Mouse (Mus musculus) kidney, postnatal 0 days (tissue): ENCODE results near the gene Tbc1d17. TPM values are rescaled to one million over a fixed set of nuclear protein-coding genes. Genes with fewer than 3 reads are reported as not detected.

Source experiments
- ATAC-seq: fragments of 200-750 bp; cut with Nextera tagmentation; replicated peaks from 2 replicates; pipeline ENCODE4 v1.8.0; 2017; ENCODE audit warnings: low read depth, moderate number of reproducible peaks, moderate TSS enrichment, moderate library complexity; ENCODE audit not compliant: low FRiP score
- DNase-seq: peaks from one replicate; pipeline ENCODE4 v3.0.0-alpha.2; 2016; ENCODE audit warnings: low spot score
- H3K27ac ChIP-seq: fragments of 300-500 bp; sonication (generic); 2 replicates; pipeline ENCODE4 v1.5.1; 2014; ENCODE audit warnings: mild to moderate bottlenecking
- H3K27me3 ChIP-seq: fragments of 300-500 bp; sonication (generic); 2 replicates; pipeline ENCODE4 v1.6.1; 2014; ENCODE audit warnings: low read length, mixed read lengths; ENCODE audit not compliant: insufficient read depth
- H3K36me3 ChIP-seq: fragments of 300-500 bp; sonication (generic); 2 replicates; pipeline ENCODE4 v1.6.1; 2014; ENCODE audit warnings: low read length, mixed read lengths; ENCODE audit not compliant: insufficient read depth
- H3K4me1 ChIP-seq: fragments of 300-500 bp; sonication (generic); replicated peaks from 2 replicates; pipeline ENCODE4 v1.6.1; 2014; ENCODE audit warnings: antibody characterized with exemption, low read length, mixed read lengths; ENCODE audit not compliant: insufficient read depth
- H3K4me2 ChIP-seq: fragments of 300-500 bp; sonication (generic); 2 replicates; pipeline ENCODE4 v1.6.1; 2014; ENCODE audit warnings: mild to moderate bottlenecking, low read length, moderate library complexity, mixed read lengths
- H3K4me3 ChIP-seq: fragments of 300-500 bp; sonication (generic); replicated peaks from 2 replicates; pipeline ENCODE4 v1.5.1; 2014; ENCODE audit warnings: low read depth, low read length
- H3K9ac ChIP-seq: fragments of 300-500 bp; sonication (generic); 2 replicates; pipeline ENCODE4 v1.6.1; 2014; ENCODE audit warnings: low read depth, low read length
- H3K9me3 ChIP-seq: fragments of 300-500 bp; sonication (generic); replicated peaks from 2 replicates; pipeline ENCODE4 v1.6.1; 2016; ENCODE audit warnings: low read length, inconsistent platforms, mixed read lengths
- CTCF ChIP-seq: IDR thresholded peaks from 2 replicates; pipeline ENCODE4 v1.5.1; 2016; ENCODE audit warnings: antibody characterized with exemption, low read depth, mild to moderate bottlenecking, moderate library complexity
- WGBS: fragments of 180-500 bp; shearing (Covaris S2); extraction: QIAGEN DNeasy Blood & Tissue Kit; methylation state at CpG from one replicate; pipeline ENCODE4 v1.1.7; 2014; 5-methylcytosine and 5-hydroxymethylcytosine counted together
- polyA plus RNA-seq: library from polyadenylated mRNA; unstranded; fragments of >200 nt; fragmentation: Nextera tagmentation; extraction: Ambion mirVana; gene quantifications from 2 replicates; pipeline ENCODE4 v1.2.1, GENCODE M21; 2015

The Tbc1d17 gene
- polyA plus RNA-seq, 1 experiment from 2014 or later = 87.0 TPM

DNA sequence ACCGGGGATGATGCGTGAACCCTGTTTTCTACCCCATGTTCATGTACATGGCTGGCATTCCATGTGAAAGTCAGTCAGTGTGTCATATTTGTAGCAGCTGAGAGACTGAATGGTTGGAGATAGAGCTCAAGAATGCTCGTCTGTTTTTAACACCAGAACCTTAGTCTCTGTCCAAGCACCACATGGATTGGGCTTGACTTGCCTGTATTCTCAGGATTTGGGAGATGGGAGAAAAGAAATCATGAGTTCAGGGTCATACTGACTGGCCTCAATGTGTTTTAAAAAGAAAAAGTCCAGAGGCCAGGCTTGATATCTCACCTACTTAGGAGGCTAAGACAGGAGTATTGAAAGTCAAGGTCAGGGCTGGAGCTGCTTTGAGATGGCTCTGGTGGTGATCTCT is 31.4 kb downstream of the Tbc1d17 start:
- no peak for TF ChIP-seq CTCF
- DNase-seq = no peak
- Histone ChIP-seq H3K9me3 (no peaks in the 10 kb centered on the region), H3K4me2 (peak overlapping the region; percentile 81), H3K4me3 (peak overlapping the region; percentile 87), H3K4me1 (peaks cover 23% of the 10 kb centered on the region), H3K36me3 (no peaks in the 10 kb centered on the region), H3K27ac (0 out of 2 replicates have a peak overlapping the region, but pooled peaks have one; percentile 98), H3K9ac (peak overlapping the region; percentile 94), H3K27me3 (no peaks in the 10 kb centered on the region)
- 15% methylated on average over 3 of the region's 3 CpGs for WGBS
- no peak for ATAC-seq

DNA sequence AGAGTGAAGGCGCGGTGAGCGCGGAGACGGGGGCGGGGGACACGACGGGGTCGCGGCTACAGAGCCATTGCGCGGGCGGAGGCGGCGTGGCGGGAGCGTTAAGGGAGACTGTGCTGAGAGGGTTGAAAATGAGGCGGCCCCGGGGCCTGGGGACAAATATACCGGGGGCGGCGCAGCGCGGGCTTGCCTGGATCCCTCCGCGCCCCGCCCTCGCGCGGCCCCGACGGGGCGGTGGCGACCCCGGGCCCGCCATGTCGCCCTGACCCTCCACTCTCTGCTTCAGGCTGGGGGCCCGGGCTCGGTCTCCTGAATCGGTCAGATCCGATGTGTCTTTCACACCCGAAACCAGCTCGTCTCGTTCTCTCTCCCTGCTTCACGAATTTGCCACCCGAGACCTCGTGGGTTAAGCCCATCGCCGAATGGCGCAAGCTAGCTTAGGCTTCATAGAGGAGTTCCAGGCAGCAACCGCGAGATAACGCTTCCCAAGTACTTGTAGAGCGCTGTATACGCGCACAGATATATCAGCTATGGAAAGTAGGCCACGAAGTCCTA is 32.3 kb downstream of the Tbc1d17 start, which contains the start of gene Atf5:
Atf5 (minus strand) TSS at position 189 of the 552 bp plus-strand sequence.
- H3K27ac ChIP-seq = peak within 1 kb of the TSS; percentile 98
- DNase-seq = peak; percentile 73
- peak; percentile 21 for ATAC-seq

DNA sequence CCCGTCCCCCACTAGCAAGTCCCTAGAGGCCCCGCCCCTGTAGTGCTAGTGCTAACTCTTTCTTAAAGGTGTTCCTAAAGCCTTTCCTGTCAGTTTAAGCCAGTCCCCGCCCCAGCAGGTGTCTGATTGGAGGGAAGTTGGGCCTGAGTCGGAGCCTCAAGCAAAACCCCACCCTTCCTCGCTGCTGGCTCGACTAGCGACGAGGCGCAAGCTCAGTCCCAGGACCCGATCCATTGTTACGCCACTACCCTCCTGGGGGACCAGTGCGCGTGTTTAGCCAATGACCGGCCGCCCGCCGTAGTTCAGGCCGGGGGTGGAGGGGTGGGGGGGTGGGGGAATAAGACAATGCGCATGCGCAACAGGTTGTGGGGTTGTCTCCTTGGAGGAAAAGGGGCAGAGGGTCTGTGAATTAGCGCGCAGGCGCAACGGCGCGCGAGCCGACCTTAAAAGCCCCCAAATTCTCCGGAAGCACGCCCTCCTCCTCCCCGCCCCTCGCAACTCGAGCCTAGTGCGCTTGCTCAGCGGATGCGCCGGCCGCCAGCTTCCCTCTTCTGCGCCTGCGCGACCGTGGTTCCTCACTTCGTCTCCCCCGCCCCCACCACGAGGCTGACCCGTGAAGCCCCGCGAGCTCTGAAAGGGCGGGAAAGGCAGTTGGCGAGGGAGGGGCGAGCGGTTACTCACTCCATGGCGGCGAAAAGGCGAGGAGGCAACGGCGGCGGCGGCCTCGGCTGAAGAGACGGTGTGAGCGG is 33.0 kb downstream of the Tbc1d17 start, which contains the start of the genes Nup62 and Il4i1:
Nup62 (plus strand) TSS at position 368 of the 749 bp plus-strand sequence.
Il4i1 (plus strand) TSS at position 667 of the 749 bp plus-strand sequence.
- DNase-seq = peak; percentile 99
- Histone ChIP-seq H3K4me2 (peak within 1 kb of the TSS; percentile 81), H3K9ac (peak within 1 kb of the TSS; percentile 94), H3K9me3 (no peaks in the 10 kb centered on the region), H3K36me3 (no peaks in the 10 kb centered on the region), H3K27ac (peak within 1 kb of the TSS; percentile 98), H3K27me3 (no peaks in the 10 kb centered on the region), H3K4me1 (peaks cover 23% of the 10 kb centered on the region), H3K4me3 (peak within 1 kb of the TSS; percentile 87)
- under 1% methylated on average over 60 of the region's 62 CpGs for WGBS
- TF ChIP-seq CTCF = no peak
- ATAC-seq = peak; percentile 93

More for the DNA sequence above, 32.3 kb downstream of the Tbc1d17 start, which contains the start of gene Atf5:
- Histone ChIP-seq H3K4me1 (peaks cover 23% of the 10 kb centered on the region), H3K4me2 (peak within 1 kb of the TSS; percentile 81), H3K36me3 (no peaks in the 10 kb centered on the region), H3K4me3 (peak within 1 kb of the TSS; percentile 87), H3K9me3 (no peaks in the 10 kb centered on the region), H3K9ac (peak within 1 kb of the TSS; percentile 94), H3K27me3 (no peaks in the 10 kb centered on the region)
- under 1% methylated on average over 49 of the region's 57 CpGs for WGBS
- TF ChIP-seq CTCF = no peak

DNA sequence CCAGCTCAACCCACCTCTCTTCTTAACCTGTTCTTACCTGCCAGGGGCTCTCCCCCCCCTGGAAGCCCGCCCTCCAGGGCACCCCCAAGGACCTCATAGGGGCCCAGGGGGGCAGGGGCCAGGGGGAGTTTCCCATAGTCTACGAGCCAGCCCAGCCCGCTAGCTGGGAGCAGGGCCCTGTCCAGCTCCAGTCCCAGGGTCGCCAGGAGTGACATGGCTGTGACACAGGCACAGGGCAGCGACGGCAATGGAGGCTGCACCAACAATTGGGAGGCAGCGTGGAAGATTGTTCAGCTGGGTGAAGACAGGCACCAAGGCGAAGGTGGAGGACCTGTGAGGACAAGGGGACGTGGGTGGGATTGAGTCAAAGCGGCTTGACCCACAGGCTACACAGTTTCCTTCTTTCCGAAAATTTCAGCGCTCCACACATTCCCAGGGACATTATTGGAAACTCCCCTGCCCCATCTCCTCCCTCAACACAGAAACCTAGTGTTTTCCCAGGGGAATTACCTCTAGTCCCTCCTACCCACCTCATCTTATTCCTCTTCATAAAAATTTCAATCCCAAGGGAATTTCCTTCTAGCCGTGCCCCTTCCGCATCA is 33.8 kb downstream of the Tbc1d17 start:
- Histone ChIP-seq H3K36me3 (no peaks in the 10 kb centered on the region), H3K4me3 (peak overlapping the region; percentile 87), H3K4me2 (peak overlapping the region; percentile 81), H3K27ac (peak overlapping the region; percentile 98; the same call in 1 of the 2 replicates), H3K27me3 (no peaks in the 10 kb centered on the region), H3K4me1 (peaks cover 19% of the 10 kb centered on the region), H3K9ac (peak overlapping the region; percentile 94; the same call in 1 of the 2 replicates), H3K9me3 (no peaks in the 10 kb centered on the region)
- DNase-seq = no peak
- 28% methylated on average over 14 of the region's 14 CpGs for WGBS
- no peak for TF ChIP-seq CTCF
- ATAC-seq = no peak

DNA sequence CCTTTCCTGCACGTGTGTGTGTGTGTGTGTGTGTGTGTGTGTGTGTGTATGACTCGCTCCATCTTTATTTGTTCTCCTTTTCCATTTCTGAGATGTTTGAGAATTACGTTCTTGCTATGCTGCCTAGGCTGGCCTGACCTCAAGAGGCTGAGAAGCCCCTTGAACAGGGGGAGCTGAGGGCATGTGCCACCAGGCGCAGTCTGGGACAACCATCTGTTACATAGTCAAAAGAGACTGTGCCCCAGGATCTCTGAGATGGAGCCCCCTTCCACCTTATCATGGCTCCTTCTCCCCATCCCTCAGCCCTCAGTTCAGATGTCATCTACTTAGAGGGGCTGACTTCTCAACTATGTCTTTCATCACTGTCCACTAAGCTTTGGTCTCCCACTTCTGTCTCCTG is 34.5 kb downstream of the Tbc1d17 start:
- TF ChIP-seq CTCF = no peak
- Histone ChIP-seq H3K4me3 (no peak overlapping the region), H3K27ac (no peak overlapping the region), H3K9me3 (no peaks in the 10 kb centered on the region), H3K36me3 (no peaks in the 10 kb centered on the region), H3K9ac (no peak overlapping the region), H3K4me1 (peaks cover 19% of the 10 kb centered on the region), H3K27me3 (no peaks in the 10 kb centered on the region), H3K4me2 (no peak overlapping the region)
- DNase-seq = no peak
- WGBS = 93% methylated on average over 4 of the region's 4 CpGs
- no peak for ATAC-seq

DNA sequence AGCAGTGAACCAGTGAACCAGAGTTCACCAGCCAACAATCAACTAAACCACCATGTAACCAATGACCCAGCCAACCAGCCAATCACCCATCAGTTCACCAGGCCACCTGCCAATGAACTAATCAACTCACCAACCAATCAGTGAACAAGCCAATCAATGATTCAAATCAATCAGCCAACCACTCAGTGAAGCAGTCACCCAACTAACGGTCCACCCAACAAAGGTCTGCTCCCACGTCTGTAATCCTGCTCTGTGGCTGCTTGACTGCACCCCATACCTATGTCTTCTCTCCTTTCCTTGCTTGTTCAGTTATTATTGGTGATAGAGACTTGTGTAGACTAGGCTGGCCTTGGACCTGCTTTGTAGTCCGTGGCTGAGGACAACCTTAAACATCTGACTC is 34.9 kb downstream of the Tbc1d17 start:
- DNase-seq (no peak), ATAC-seq (no peak)
- no peak for TF ChIP-seq CTCF
- WGBS = 93% methylated on average over 3 of the region's 3 CpGs
- Histone ChIP-seq H3K9me3 (no peaks in the 10 kb centered on the region), H3K27ac (no peak overlapping the region), H3K4me3 (no peak overlapping the region), H3K9ac (no peak overlapping the region), H3K27me3 (no peaks in the 10 kb centered on the region), H3K36me3 (no peaks in the 10 kb centered on the region), H3K4me2 (no peak overlapping the region), H3K4me1 (peaks cover 15% of the 10 kb centered on the region)
